Mouse (Mus musculus): ENCODE data around the gene Cfap74.

- TF ChIP-seq RCOR1 (IDR thresholded peaks at IDR 0.05; ENCODE audit: low read depth, low read length) (no peak), TAL1 (IDR thresholded peaks at IDR 0.05; ENCODE audit: low read length) (no peak), POLR2A (IDR thresholded peaks at IDR 0.05; ENCODE audit: control insufficient read depth in 1 of 2, insufficient read depth in 1 of 2, low read depth in 1 of 2, low read length in 2 of 2, poor library complexity in 1 of 2) (no peak), MAX (IDR thresholded peaks at IDR 0.05; ENCODE audit: low read length) (no peak), CHD2 (IDR thresholded peaks at IDR 0.05; ENCODE audit: low read length) (no peak)
Measured at GRCm38 (mm10) chr4:155505671-155506295, 96.8 kb downstream of the Cfap74 start.
